In the genomic region with DNA sequence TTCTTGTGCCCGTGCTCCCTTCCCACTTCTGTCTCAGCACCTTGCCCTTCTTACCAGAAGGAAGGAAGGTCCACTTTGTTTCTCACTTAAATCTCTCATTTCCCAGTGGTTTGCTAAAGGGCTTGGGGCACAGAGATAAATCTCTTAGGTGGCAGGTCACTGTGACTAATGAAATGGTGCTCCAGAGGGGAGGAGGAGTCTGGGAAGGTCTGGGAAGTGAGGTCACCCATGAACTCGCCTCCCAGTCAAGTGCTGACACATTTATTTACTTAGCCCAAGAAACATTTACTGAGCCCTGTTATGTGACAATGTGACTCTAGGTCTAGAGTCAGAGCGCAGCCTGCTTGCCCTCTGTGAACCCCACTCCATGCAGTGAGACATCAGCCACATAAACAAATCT, we compare ENCODE assay signal across 12 mouse cellular contexts. TPM values are rescaled to one million over a fixed set of nuclear protein-coding genes. Genes with fewer than 3 reads are reported as not detected.
A peak's percentile ranks its signal among the peaks of the same experiment; 100 is the strongest.
DNase-seq lines count a peak whose midpoint lies in the region; ATAC-seq and TF ChIP-seq lines count a peak whose summit lies in the region.
"Had no signal": no experiment of that assay in that cellular context is flagged by ENCODE, and none has a peak within 500 bp of the region (broad histone marks: within the 10 kb centered on the region; RNA-seq: fewer than 3 reads in every experiment).

No protein-coding gene starts in this region.

- no peaks in the 10 kb centered on the region for H3K79me2 ChIP-seq in liver, adult 2 months (ENCODE audit: control insufficient read depth, insufficient read depth, low read length)

- no peak for ATAC-seq in liver, embryonic 12.5 days
- peak; percentile 73; the same call in 1 of the 2 replicates for ATAC-seq in kidney, embryonic 16.5 days (ENCODE audit: low FRiP score, low TSS enrichment)
- ATAC-seq in erythroblast, adult 5-6 weeks (replicated peaks; ENCODE audit: low FRiP score, poor library complexity, severe bottlenecking) = no peak
- ATAC-seq: forebrain, embryonic 14.5 days had no signal

- TF ChIP-seq POLR2A in liver, adult 2 months (IDR thresholded peaks at IDR 0.05; ENCODE audit: extremely low read depth, insufficient read depth, low read length) = no peak

- no peaks in the 10 kb centered on the region for H3K4me1 ChIP-seq in liver, adult 2 months (ENCODE audit: control insufficient read depth, insufficient read depth, low read length)
- 0 out of 2 replicates have a peak, but pooled peaks cover 5% of the 10 kb centered on the region for H3K4me1 ChIP-seq in liver, embryonic 12.5 days
- peaks cover 29% of the 10 kb centered on the region for H3K4me1 ChIP-seq in kidney, embryonic 16.5 days (ENCODE audit: insufficient read depth, low read length)
- peaks cover 63% of the 10 kb centered on the region for H3K4me1 ChIP-seq in forebrain, embryonic 10.5 days

- no peak for TF ChIP-seq CTCF in liver, adult 2 months (IDR thresholded peaks at IDR 0.05; ENCODE audit: low read depth, low read length)

- no peaks in the 10 kb centered on the region for H3K36me3 ChIP-seq in liver, adult 2 months (ENCODE audit: control insufficient read depth, insufficient read depth, low read length)
- no peaks in the 10 kb centered on the region for H3K36me3 ChIP-seq in liver, embryonic 12.5 days
- H3K36me3 ChIP-seq in kidney, embryonic 16.5 days (ENCODE audit: insufficient read depth, low read length) = no peaks in the 10 kb centered on the region
- H3K36me3 ChIP-seq in forebrain, embryonic 10.5 days (replicated peaks) = no peaks in the 10 kb centered on the region
- H3K36me3 ChIP-seq: embryonic facial prominence, embryonic 10.5 days had no signal

- H3K27me3 ChIP-seq in liver, adult 2 months (ENCODE audit: control insufficient read depth, insufficient read depth, low read length) = peaks cover 6% of the 10 kb centered on the region; the same call in 1 of the 2 replicates
- peaks cover 68% of the 10 kb centered on the region for H3K27me3 ChIP-seq in liver, embryonic 12.5 days (replicated peaks)
- H3K27me3 ChIP-seq in kidney, embryonic 16.5 days (ENCODE audit: insufficient read depth, low read length) = peaks cover 42% of the 10 kb centered on the region
- H3K27me3 ChIP-seq in forebrain, embryonic 10.5 days (ENCODE audit: poor library complexity, severe bottlenecking) = peaks cover 73% of the 10 kb centered on the region

- no peak overlapping the region for H3K4me3 ChIP-seq in liver, adult 2 months (ENCODE audit: insufficient read depth, low read depth, low read length)
- H3K4me3 ChIP-seq in liver, embryonic 12.5 days = no peak overlapping the region
- no peak overlapping the region for H3K4me3 ChIP-seq in kidney, embryonic 16.5 days (ENCODE audit: low read length)
- no peak overlapping the region for H3K4me3 ChIP-seq in forebrain, embryonic 10.5 days
- H3K4me3 ChIP-seq: embryonic facial prominence, embryonic 10.5 days had no signal

- H3K9ac ChIP-seq in liver, adult 2 months (ENCODE audit: low read depth, low read length) = no peak overlapping the region
- no peak overlapping the region for H3K9ac ChIP-seq in liver, embryonic 12.5 days
- no peak overlapping the region for H3K9ac ChIP-seq in kidney, embryonic 16.5 days (replicated peaks; ENCODE audit: low read length)
- H3K9ac ChIP-seq: liver, embryonic 14.5 days had no signal

- WGBS in liver, adult 2 months = 5% methylated on average over 3 of the region's 3 CpGs
- 7% methylated on average over 3 of the region's 3 CpGs for WGBS in liver, embryonic 12.5 days (ENCODE audit: insufficient replicate concordance)
- WGBS in kidney, embryonic 16.5 days = 3% methylated on average over 3 of the region's 3 CpGs
- WGBS in forebrain, embryonic 10.5 days = 26% methylated on average over 3 of the region's 3 CpGs

- H3K27ac ChIP-seq in liver, adult 2 months (replicated peaks; ENCODE audit: insufficient read depth, low read depth, low read length) = no peak overlapping the region
- no peak overlapping the region for H3K27ac ChIP-seq in liver, embryonic 12.5 days
- no peak overlapping the region for H3K27ac ChIP-seq in kidney, embryonic 16.5 days (ENCODE audit: low read length)
- no peak overlapping the region for H3K27ac ChIP-seq in forebrain, embryonic 10.5 days
- H3K27ac ChIP-seq: embryonic facial prominence, embryonic 10.5 days; liver, embryonic 14.5 days had no signal

- H3K9me3 ChIP-seq in liver, embryonic 12.5 days (replicated peaks) = no peaks in the 10 kb centered on the region
- H3K9me3 ChIP-seq in kidney, embryonic 16.5 days (ENCODE audit: low read length) = no peaks in the 10 kb centered on the region
- no peaks in the 10 kb centered on the region for H3K9me3 ChIP-seq in forebrain, embryonic 10.5 days
- H3K9me3 ChIP-seq: embryonic facial prominence, embryonic 10.5 days had no signal

- peak; percentile 9 for DNase-seq in liver, adult 2 months (ENCODE audit: extremely low read depth, low read depth, low spot score)
- peak; percentile 69 for DNase-seq in embryo, embryonic 10.5 days (ENCODE audit: low spot score)
- peak; percentile 70 for DNase-seq in mesoderm, embryonic 11.5 days (ENCODE audit: low read depth, low spot score)
- DNase-seq in natural killer cell, adult 2 months (ENCODE audit: low spot score in 2 of 2) = no peak
- no peak for DNase-seq in forebrain, embryonic 10.5 days (ENCODE audit: extremely low spot score, low spot score)
- DNase-seq: layer of hippocampus, postnatal 36 days had no signal

- H3K4me2 ChIP-seq in liver, embryonic 12.5 days = no peak overlapping the region
- H3K4me2 ChIP-seq in kidney, embryonic 16.5 days (replicated peaks; ENCODE audit: low read depth, low read length) = no peak overlapping the region

RNA-seq across cellular contexts. Expression of a gene that starts 2.6 kb away (rescaled TPM):
- total RNA-seq in liver, adult 2 months (2014; rRNA removed) = under 0.01 TPM in 2 replicates
- polyA plus RNA-seq in liver, adult 2 months (2012; rRNA removed) = 0.05 and 0.17 TPM in 2 replicates
- polyA plus RNA-seq in liver, embryonic 12.5 days (2016; fragmentation: Nextera tagmentation; extraction: Ambion mirVana) = not detected in 2 replicates
- 0.13 and 0.49 TPM in 2 replicates for polyA plus RNA-seq in kidney, embryonic 16.5 days (2015; fragmentation: Nextera tagmentation; extraction: Ambion mirVana)
- not detected in 2 replicates for total RNA-seq in erythroblast, adult 5-6 weeks (2015; ENCODE audit: low replicate concordance)
- total RNA-seq in erythroblast, adult 5-6 weeks (2017; ENCODE audit: low replicate concordance) = not detected in 2 replicates
- polyA plus RNA-seq in forebrain, embryonic 10.5 days (2016; fragmentation: Nextera tagmentation; extraction: Ambion mirVana) = 0.16 and 0.19 TPM in 2 replicates

Comparison
In these comparisons a context has a peak if more than half of its experiments do, and no peak if none do; other contexts are left out.
1. DNase-seq: peak in liver, adult 2 months (single experiment), embryo, embryonic 10.5 days (single experiment) and mesoderm, embryonic 11.5 days (single experiment); none in natural killer cell, adult 2 months (0 of 2) and forebrain, embryonic 10.5 days (single experiment).